In genomic region chr7:46099682-46100081, GRCm38 (mm10) we compare ENCODE assay signal across 9 mouse cellular contexts. TPM values are rescaled to one million over a fixed set of nuclear protein-coding genes. Genes with fewer than 3 reads are reported as not detected.
DNase-seq lines count a peak whose midpoint lies in the region; ATAC-seq and TF ChIP-seq lines count a peak whose summit lies in the region.
"Had no signal": no experiment of that assay in that cellular context is flagged by ENCODE, and none has a peak within 500 bp of the region (broad histone marks: within the 10 kb centered on the region; RNA-seq: fewer than 3 reads in every experiment).

No protein-coding gene starts in this region.

- no peak overlapping the region for H3K4me3 ChIP-seq in liver, embryonic 12.5 days
- no peak overlapping the region for H3K4me3 ChIP-seq in forebrain, embryonic 11.5 days (ENCODE audit: low read depth, low read length)
- H3K4me3 ChIP-seq in hindbrain, postnatal 0 days (ENCODE audit: low read length), result peak overlapping the region; percentile 52
- H3K4me3 ChIP-seq in stomach, embryonic 15.5 days (replicated peaks), result peak overlapping the region; percentile 52

- H3K4me1 ChIP-seq in liver, embryonic 12.5 days, result peaks cover 12% of the 10 kb centered on the region
- no peaks in the 10 kb centered on the region for H3K4me1 ChIP-seq in forebrain, embryonic 11.5 days (replicated peaks; ENCODE audit: control insufficient read depth, insufficient read depth, low read length)
- peaks cover 26% of the 10 kb centered on the region for H3K4me1 ChIP-seq in hindbrain, postnatal 0 days (ENCODE audit: insufficient read depth, low read length)
- H3K4me1 ChIP-seq in stomach, embryonic 15.5 days, result no peaks in the 10 kb centered on the region

- no peak overlapping the region for H3K27ac ChIP-seq in liver, embryonic 12.5 days
- H3K27ac ChIP-seq in forebrain, embryonic 11.5 days (ENCODE audit: low read depth, low read length), result no peak overlapping the region
- H3K27ac ChIP-seq in hindbrain, postnatal 0 days, result no peak overlapping the region
- no peak overlapping the region for H3K27ac ChIP-seq in stomach, embryonic 15.5 days

- no peaks in the 10 kb centered on the region for H3K9me3 ChIP-seq in liver, embryonic 12.5 days (replicated peaks)
- no peaks in the 10 kb centered on the region for H3K9me3 ChIP-seq in forebrain, embryonic 11.5 days (ENCODE audit: control insufficient read depth, low read length)
- H3K9me3 ChIP-seq in hindbrain, postnatal 0 days (ENCODE audit: low read length), result no peaks in the 10 kb centered on the region
- H3K9me3 ChIP-seq in stomach, embryonic 15.5 days, result no peaks in the 10 kb centered on the region

- no peak for TF ChIP-seq CTCF in hindbrain, postnatal 0 days (IDR thresholded peaks at IDR 0.05; ENCODE audit: low read depth)

- no peaks in the 10 kb centered on the region for H3K36me3 ChIP-seq in liver, embryonic 12.5 days
- H3K36me3 ChIP-seq in forebrain, embryonic 11.5 days (ENCODE audit: control insufficient read depth, insufficient read depth, low read length), result no peaks in the 10 kb centered on the region
- H3K36me3 ChIP-seq in hindbrain, postnatal 0 days (ENCODE audit: insufficient read depth, low read length), result no peaks in the 10 kb centered on the region
- H3K36me3 ChIP-seq in stomach, embryonic 15.5 days, result no peaks in the 10 kb centered on the region

- H3K4me2 ChIP-seq in liver, embryonic 12.5 days, result no peak overlapping the region
- H3K4me2 ChIP-seq in forebrain, embryonic 11.5 days (ENCODE audit: low read depth, low read length, severe bottlenecking), result peak overlapping the region; percentile 77; the same call in 1 of the 2 replicates
- H3K4me2 ChIP-seq in hindbrain, postnatal 0 days (ENCODE audit: low read depth, low read length), result peak overlapping the region; percentile 62
- H3K4me2 ChIP-seq in stomach, embryonic 15.5 days, result peak overlapping the region; percentile 83

- 0 out of 2 replicates have a peak, but pooled peaks have one; percentile 20 for ATAC-seq in liver, embryonic 12.5 days
- ATAC-seq in forebrain, embryonic 11.5 days (replicated peaks; ENCODE audit: low FRiP score), result no peak
- ATAC-seq in hindbrain, postnatal 0 days, result no peak
- no peak for ATAC-seq in stomach, embryonic 15.5 days (ENCODE audit: insufficient read depth, low FRiP score, low read depth)

- no peak overlapping the region for H3K9ac ChIP-seq in liver, embryonic 12.5 days
- no peak overlapping the region for H3K9ac ChIP-seq in forebrain, embryonic 11.5 days (ENCODE audit: low read length)
- H3K9ac ChIP-seq in hindbrain, postnatal 0 days (replicated peaks; ENCODE audit: low read length), result no peak overlapping the region
- H3K9ac ChIP-seq in stomach, embryonic 15.5 days, result no peak overlapping the region

- no peak for DNase-seq in liver
- no peak for DNase-seq in forebrain, embryonic 11.5 days (ENCODE audit: low spot score)
- DNase-seq in hindbrain, postnatal 0 days (ENCODE audit: low spot score), result no peak
- no peak for DNase-seq in layer of hippocampus, postnatal 36 days
- DNase-seq in adrenal gland, postnatal 25 days, result no peak
- DNase-seq in thymus, postnatal 4 days, result no peak
- DNase-seq: lung, adult 18-20 months had no signal

- WGBS in liver, embryonic 12.5 days (ENCODE audit: insufficient replicate concordance), result 49% methylated on average over 13 of the region's 13 CpGs
- WGBS in forebrain, embryonic 11.5 days, result 81% methylated on average over 13 of the region's 13 CpGs
- WGBS in hindbrain, postnatal 0 days, result 80% methylated on average over 13 of the region's 13 CpGs
- 76% methylated on average over 13 of the region's 13 CpGs for WGBS in stomach, embryonic 15.5 days

- H3K27me3 ChIP-seq in liver, embryonic 12.5 days (replicated peaks), result peaks cover 71% of the 10 kb centered on the region
- H3K27me3 ChIP-seq in forebrain, embryonic 11.5 days (ENCODE audit: control insufficient read depth, insufficient read depth, low read length), result peaks cover 5% of the 10 kb centered on the region; the same call in 1 of the 2 replicates
- H3K27me3 ChIP-seq in hindbrain, postnatal 0 days (ENCODE audit: insufficient read depth, low read length), result 0 out of 2 replicates have a peak, but pooled peaks cover 8% of the 10 kb centered on the region
- H3K27me3 ChIP-seq in stomach, embryonic 15.5 days (replicated peaks), result peaks cover 4% of the 10 kb centered on the region; the same call in 1 of the 2 replicates

RNA-seq across cellular contexts. Expression of gene Kcnj11, which starts 0.9 kb away (rescaled TPM):
- not detected in 2 replicates for polyA plus RNA-seq in liver, embryonic 12.5 days (2016; fragmentation: Nextera tagmentation; extraction: Ambion mirVana)
- polyA plus RNA-seq in forebrain, embryonic 11.5 days (2014; fragmentation: Nextera tagmentation; extraction: Ambion mirVana), result 0.20 and 0.48 TPM in 2 replicates
- 13.2 and 18.7 TPM in 2 replicates for total RNA-seq in hindbrain, postnatal 0 days (2014; rRNA removed)
- 2.4 and 3.0 TPM in 2 replicates for polyA plus RNA-seq in hindbrain, postnatal 0 days (2015; fragmentation: Nextera tagmentation; extraction: Ambion mirVana)
- polyA plus RNA-seq in stomach, embryonic 15.5 days (2015; fragmentation: Nextera tagmentation; extraction: Ambion mirVana), result 1.0 and 2.0 TPM in 2 replicates
- total RNA-seq in layer of hippocampus, postnatal 36 days (2021), result 10 to 100 TPM; 35.3 to 36.9 TPM
- total RNA-seq in adrenal gland, postnatal 25 days (2021), result 1.4 and 1.5 TPM in 2 replicates

Comparison
In these comparisons a context has a peak if more than half of its experiments do, and no peak if none do; other contexts are left out.
1. H3K4me3 ChIP-seq: peak in hindbrain, postnatal 0 days (single experiment) and stomach, embryonic 15.5 days (single experiment); none in liver, embryonic 12.5 days (single experiment) and forebrain, embryonic 11.5 days (single experiment).